ENCODE assay signal across 15 mouse cellular contexts in the genomic region with DNA sequence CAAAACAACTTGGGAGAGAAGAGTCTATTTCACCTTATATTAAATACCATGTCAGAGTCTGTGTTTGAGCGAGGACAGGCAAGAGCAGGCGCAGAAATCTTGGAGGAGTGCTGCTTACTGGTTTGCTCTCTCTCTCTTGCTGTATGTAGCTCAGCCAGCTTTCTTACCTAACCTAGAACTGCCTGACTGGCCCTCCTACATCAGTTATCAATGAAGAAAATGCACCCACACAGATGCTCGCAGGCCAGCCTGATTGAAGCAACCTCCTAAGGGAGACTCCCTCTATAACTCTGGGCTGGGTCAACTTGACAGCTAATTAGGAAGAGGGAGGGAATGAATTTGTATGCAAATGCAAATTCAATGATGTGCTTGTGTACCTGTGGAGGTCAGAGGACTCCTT.
"Had no signal": no experiment of that assay in that cellular context is flagged by ENCODE, and none has a peak within 500 bp of the region (broad histone marks: within the 10 kb centered on the region; RNA-seq: fewer than 3 reads in every experiment).

No protein-coding gene starts in this region.

- H3K4me3 ChIP-seq: limb, embryonic 12.5 days; liver, embryonic 15.5 days; midbrain, embryonic 15.5 days; neural tube, embryonic 13.5 days had no signal

- H3K4me2 ChIP-seq: limb, embryonic 12.5 days; liver, embryonic 15.5 days; lung, embryonic 14.5 days; midbrain, embryonic 11.5 days; midbrain, embryonic 15.5 days; neural tube, embryonic 13.5 days had no signal

- H3K27ac ChIP-seq: limb, embryonic 12.5 days; midbrain, embryonic 15.5 days; neural tube, embryonic 13.5 days had no signal

- DNase-seq: kidney, postnatal 10 days; kidney, postnatal 4 days; lung, embryonic 14.5 days; retina, postnatal 1 day; right cerebral cortex, postnatal 4 days; spleen, adult 18-20 months; thymus, adult 18-20 months; thymus, postnatal 25 days had no signal

- H3K9me3 ChIP-seq: limb, embryonic 12.5 days; liver, embryonic 15.5 days; midbrain, embryonic 15.5 days; neural tube, embryonic 13.5 days had no signal

- H3K27me3 ChIP-seq: limb, embryonic 12.5 days; liver, embryonic 15.5 days; midbrain, embryonic 15.5 days; neural tube, embryonic 13.5 days had no signal

- H3K36me3 ChIP-seq: limb, embryonic 12.5 days; midbrain, embryonic 15.5 days; neural tube, embryonic 13.5 days had no signal

- ATAC-seq: inflammation-experienced regulatory T-cells, adult 6 months; intestine, postnatal 0 days; midbrain, embryonic 15.5 days had no signal

- H3K9ac ChIP-seq: limb, embryonic 12.5 days; liver, embryonic 15.5 days; lung, embryonic 14.5 days; midbrain, embryonic 15.5 days; neural tube, embryonic 13.5 days had no signal
